Mouse (Mus musculus) v-Abl transformed pro-B cells (cell line): Measurements from ENCODE around the gene Nkx1-2.

Experiments used
- in situ Hi-C, 2 experiments: fragments of 400-800 bp; cut with MboI; formaldehyde crosslinking; loops; one replicate each; pipeline ENCODE4 v1.15.1; 2025; ENCODE audit not compliant: unreplicated experiment in 2 of 2

Nkx1-2 gene

GRCm38 (mm10) chr7:132573205-132573604 is 26.2 kb downstream of the Nkx1-2 start:
- in situ Hi-C loops: loop anchor here (25.0 kb wide), 2 partner anchors 1064 to 1211 kb away; partner anchors contain the start of genes 2310057M21Rik (in 1 of the 2), Edrf1 (in 1 of the 2) and Pstk (in 1 of the 2)

GRCm38 (mm10) chr7:132572738-132573137 is 26.7 kb downstream of the Nkx1-2 start:
- in situ Hi-C loops: loop anchor here (25.0 kb wide), 2 partner anchors 1065 to 1210 kb away; partner anchors contain the start of genes 2310057M21Rik (in 1 of the 2), Edrf1 (in 1 of the 2) and Pstk (in 1 of the 2)

- in situ Hi-C loops: loop anchor here (25.0 kb wide), 2 partner anchors 1066 to 1209 kb away; partner anchors contain the start of genes 2310057M21Rik (in 1 of the 2), Edrf1 (in 1 of the 2) and Pstk (in 1 of the 2)
Measured at GRCm38 (mm10) chr7:132571481-132571880, 28.0 kb downstream of the Nkx1-2 start.

DNA sequence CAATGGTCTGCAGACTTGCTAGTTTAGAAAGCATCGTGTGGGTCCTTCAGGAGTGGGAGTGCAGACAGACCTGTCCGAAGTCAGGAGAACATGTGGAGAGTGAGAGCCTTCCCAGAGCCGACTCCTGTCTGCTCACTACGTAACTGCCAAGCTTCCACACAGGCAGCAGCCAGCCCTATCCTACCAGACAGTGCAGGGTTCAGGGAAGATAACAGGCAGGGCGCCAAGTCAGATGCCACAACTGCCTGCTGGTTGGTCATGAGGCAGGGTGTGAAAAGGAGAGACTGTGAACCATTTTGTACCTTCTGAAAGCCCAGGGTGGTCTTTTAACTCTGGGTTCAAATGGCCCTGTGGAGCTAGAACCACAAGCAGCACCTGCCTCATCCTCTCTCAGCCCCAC is 29.4 kb downstream of the Nkx1-2 start:
- in situ Hi-C loops: loop anchor here (25.0 kb wide), 2 partner anchors 1067 to 1208 kb away; partner anchors contain the start of genes 2310057M21Rik (in 1 of the 2), Edrf1 (in 1 of the 2) and Pstk (in 1 of the 2)

DNA sequence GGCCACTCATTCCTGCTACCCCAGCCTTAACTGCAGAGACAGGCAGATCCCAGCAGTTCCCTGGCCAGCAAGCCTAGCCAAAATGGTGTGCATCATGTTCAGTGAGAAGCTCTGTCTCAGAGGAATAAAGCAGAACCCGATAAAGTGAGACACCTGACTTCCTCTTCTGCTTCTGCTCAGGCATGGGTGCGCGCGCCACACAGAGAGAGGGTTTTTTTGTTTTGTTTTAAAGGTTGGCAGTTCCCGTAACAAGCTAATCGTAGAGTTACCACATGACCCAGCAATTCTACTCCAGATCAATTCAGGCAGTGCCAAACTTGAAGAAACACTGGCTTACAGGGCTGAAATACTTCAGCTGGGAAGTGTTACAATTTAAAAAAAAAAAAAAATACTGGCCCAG is 30.6 kb downstream of the Nkx1-2 start:
- in situ Hi-C loops: loop anchor here (10.0 to 25.0 kb wide), 3 partner anchors 326 to 1207 kb away; partner anchors contain the start of genes 2310057M21Rik (in 1 of the 2), Edrf1 (in 1 of the 2) and Pstk (in 1 of the 2)

GRCm38 (mm10) chr7:132565831-132566230 is 33.6 kb downstream of the Nkx1-2 start:
- in situ Hi-C loops: loop anchor here (10.0 to 25.0 kb wide), 3 partner anchors 329 to 1204 kb away; partner anchors contain the start of genes 2310057M21Rik (in 1 of the 2), Edrf1 (in 1 of the 2) and Pstk (in 1 of the 2)

DNA sequence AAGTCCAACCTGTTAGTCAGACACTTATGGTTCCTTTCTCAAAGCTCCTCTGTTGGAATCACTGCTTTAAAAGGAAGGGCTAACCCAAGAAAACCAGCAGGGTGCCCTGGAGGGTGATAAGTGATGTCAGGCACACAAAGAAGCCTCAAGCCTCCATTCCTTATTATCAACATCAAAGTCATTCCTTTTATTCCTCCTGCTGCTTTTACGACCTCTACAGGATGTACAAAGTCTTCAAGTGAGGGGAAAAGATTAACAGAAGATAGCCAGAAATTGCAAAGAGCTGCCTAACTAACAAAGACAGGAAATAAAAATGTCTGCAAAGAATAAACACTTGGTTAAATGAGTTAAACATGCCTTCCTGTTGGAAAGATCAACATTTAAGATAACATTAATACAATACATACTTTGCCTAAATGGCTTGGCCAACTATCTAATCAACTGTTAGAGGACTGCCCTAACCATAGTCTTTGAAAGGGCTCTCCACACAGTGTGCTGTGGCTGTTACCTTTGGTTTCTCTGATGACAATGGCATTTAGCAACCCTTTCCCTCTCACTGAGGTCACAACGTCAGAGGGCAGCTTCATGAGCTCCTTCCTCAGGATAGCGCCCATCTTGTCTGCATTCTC is 40.2 kb downstream of the Nkx1-2 start:
- in situ Hi-C loops: loop anchor here (5.0 to 25.0 kb wide), 6 partner anchors 332 to 1197 kb away; partner anchors contain the start of genes 2310057M21Rik (in 1 of the 2), Edrf1 (in 1 of the 2), Hmx2 (in 1 of the 2) and Pstk (in 1 of the 2)

GRCm38 (mm10) chr7:132558141-132558736 is 41.2 kb downstream of the Nkx1-2 start:
- in situ Hi-C loops: loop anchor here (5.0 to 25.0 kb wide), 6 partner anchors 331 to 1196 kb away; partner anchors contain the start of genes 2310057M21Rik (in 1 of the 2), Edrf1 (in 1 of the 2), Hmx2 (in 1 of the 2) and Pstk (in 1 of the 2)

DNA sequence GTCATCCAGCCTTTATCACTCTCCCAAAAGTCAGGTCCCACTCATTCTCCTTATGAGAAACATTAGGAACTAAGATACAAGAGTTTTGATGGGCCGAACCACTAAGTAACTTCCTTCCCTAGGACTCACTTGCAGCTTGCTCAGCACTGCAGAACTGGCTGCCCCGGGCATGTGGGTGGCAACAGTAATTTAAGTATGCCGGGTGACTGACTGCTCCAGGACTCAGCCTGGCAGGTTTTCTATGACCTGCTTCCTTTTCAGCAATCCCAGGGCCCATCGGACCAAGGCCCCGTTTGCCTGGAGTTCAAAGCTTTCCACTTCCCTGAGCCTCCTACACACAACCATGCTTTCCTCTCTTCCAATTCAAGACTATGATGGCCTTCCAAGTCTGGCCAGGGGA is 42.9 kb downstream of the Nkx1-2 start:
- in situ Hi-C loops: loop anchor here (5.0 to 25.0 kb wide), 6 partner anchors 329 to 1194 kb away; partner anchors contain the start of genes 2310057M21Rik (in 1 of the 2), Edrf1 (in 1 of the 2), Hmx2 (in 1 of the 2) and Pstk (in 1 of the 2)

- in situ Hi-C loops: loop anchor here (5.0 to 25.0 kb wide), 6 partner anchors 329 to 1194 kb away; partner anchors contain the start of genes 2310057M21Rik (in 1 of the 2), Edrf1 (in 1 of the 2), Hmx2 (in 1 of the 2) and Pstk (in 1 of the 2)
Measured at GRCm38 (mm10) chr7:132555911-132556310, 43.5 kb downstream of the Nkx1-2 start.

- in situ Hi-C loops: loop anchor here (5.0 to 25.0 kb wide), 3 partner anchors 77 to 1192 kb away; partner anchors contain the start of genes 2310057M21Rik (in 1 of the 2), Edrf1 (in 1 of the 2) and Pstk (in 1 of the 2)
Measured at GRCm38 (mm10) chr7:132554091-132554490, 45.3 kb downstream of the Nkx1-2 start.

- in situ Hi-C loops: loop anchor here (5.0 to 25.0 kb wide), 3 partner anchors 74 to 1189 kb away; partner anchors contain the start of genes 2310057M21Rik (in 1 of the 2), Edrf1 (in 1 of the 2) and Pstk (in 1 of the 2)
Measured at GRCm38 (mm10) chr7:132551351-132552126, 47.9 kb downstream of the Nkx1-2 start.

DNA sequence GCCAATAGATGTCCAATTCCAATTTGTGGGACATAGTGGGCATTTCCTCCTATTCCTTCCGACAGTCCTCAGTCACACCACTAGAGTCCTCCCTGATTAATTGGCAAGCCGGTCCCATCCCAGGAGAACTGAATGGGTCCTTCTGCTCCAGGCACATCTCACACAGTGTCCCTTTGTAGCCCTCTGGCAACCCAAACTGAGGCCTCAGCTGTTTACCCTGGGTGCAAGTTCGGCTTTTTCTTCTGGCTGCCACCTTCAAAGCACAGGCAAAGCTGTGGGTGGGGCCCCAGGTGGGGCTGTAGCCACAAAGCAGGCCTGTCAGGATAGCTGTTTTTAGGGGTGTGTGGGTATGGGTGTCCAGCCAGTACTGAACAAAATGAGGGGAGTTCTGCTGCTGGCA is 52.3 kb downstream of the Nkx1-2 start:
- in situ Hi-C loops: loop anchor here (5.0 to 25.0 kb wide), 5 partner anchors 70 to 1785 kb away; partner anchors contain the start of genes Btbd16 (in 1 of the 2), Hmx2 (in 1 of the 2) and Hmx3 (in 1 of the 2)
